Mouse (Mus musculus) cerebellum, adult 9-11 months (tissue): Measurements from ENCODE around the gene Hoxb7.

Source experiments
- DNase-seq: peaks from one replicate; pipeline ENCODE4 v3.0.0; 2022

Hoxb7 gene

GRCm38 (mm10) chr11:96268031-96268745, 18.2 kb upstream of the Hoxb7 start:
- no peak for DNase-seq

- DNase-seq: no peak
Observed at GRCm38 (mm10) chr11:96269869-96270268, 16.6 kb upstream of the Hoxb7 start.

DNA sequence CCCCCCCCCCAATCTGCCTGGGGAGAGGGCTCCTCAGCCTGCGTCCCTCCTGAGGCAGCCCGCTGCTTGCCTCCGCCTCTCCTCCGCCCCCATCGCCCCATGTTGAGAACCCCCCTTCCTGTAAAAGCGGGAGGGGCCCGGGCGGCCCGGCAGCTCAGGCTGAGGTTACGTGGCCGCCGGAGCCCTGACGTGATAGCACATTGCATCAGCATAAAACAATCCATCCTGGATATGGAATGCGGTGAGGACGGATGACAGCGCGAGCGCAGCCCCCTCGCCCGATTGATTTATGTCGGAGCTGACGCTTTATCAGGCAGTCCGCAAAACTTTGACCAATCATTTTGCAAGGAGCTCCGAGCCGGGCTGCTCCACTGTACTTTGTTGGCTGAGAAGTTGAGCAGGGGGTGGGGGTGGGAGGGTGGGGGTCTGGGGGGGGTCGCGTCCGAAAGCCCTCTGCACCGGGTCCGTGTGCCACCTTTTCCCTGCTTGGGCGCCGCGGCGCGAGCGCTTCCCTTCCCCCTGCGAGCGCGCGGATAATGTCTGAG, 15.4 kb upstream of the Hoxb7 start, which contains the start of gene Hoxb9:
TSS of gene Hoxb9 (plus strand) at position 462 of the 545 bp plus-strand sequence.
- DNase-seq: no peak

DNA sequence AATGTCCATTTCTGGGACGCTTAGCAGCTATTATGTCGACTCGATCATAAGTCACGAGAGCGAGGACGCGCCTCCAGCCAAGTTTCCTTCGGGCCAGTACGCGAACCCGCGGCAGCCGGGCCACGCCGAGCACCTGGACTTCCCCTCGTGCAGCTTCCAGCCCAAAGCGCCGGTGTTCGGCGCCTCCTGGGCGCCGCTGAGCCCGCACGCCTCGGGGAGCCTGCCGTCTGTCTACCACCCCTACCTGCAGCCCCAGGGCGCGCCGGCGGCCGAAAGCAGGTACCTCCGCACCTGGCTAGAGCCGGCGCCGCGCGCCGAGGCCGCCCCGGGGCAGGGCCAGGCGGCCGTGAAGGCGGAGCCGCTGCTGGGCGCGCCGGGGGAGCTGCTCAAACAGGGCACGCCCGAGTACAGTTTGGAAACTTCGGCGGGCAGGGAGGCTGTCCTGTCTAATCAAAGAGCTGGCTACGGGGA, 14.8 kb upstream of the Hoxb7 start:
- no peak for DNase-seq

DNA sequence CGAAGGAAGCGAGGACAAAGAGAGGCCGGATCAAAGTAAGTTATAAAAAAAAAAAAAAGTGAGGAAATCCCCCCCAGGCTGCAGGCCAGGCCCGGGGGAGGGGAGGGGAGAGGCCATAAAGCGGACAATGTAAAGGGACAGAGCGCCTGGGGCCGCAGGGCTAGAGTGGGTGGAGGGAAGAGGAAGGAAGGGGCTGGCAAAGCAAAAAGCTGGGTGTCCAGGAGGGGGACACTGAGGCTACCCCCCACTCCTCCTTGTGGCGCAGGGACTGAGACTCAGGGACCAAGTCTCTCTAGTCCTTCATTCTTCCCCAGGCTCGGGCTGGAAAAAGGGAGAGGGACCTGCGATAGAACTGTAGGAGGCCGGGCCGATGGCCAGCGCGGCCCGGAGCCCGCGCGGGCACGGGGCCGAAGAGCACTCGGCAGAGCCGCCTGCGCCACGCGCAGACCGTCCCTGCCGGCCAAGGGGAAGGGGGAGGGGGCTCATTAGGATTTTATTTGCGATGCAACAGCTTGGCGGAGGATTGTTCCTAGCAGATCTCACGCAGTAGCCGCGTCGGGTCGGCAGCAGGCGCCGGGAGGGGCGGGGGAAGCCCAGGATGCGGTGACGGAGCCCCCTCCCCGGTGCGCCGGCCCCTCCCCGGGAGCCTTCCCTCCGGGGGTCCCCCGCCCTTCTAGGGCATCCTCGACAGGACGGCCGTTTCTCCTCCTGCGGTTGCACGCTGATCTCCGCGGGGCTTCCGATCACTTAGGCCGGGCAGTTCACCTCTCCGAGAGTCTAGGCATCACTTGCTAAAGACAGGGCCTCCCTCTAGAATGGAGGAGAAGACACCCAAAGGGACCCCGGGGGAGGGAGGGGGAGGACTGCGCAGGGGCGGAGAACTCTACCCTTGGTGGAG, 14.2 kb upstream of the Hoxb7 start:
- DNase-seq: no peak

DNA sequence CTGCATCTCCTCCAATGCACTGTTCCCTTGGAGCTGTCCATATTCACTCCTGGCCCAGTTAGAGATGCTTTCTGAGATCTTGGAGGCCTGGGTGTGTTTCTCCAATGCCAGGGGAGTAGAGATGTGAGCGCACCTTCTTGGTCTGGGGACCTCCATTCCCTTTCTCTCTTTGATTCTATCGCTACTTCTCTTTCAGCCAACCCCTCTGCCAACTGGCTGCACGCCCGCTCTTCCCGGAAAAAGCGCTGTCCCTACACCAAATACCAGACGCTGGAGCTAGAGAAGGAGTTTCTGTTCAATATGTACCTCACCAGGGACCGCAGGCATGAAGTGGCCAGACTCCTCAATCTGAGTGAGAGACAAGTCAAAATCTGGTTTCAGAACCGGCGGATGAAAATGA, 12.0 kb upstream of the Hoxb7 start:
- DNase-seq: no peak

GRCm38 (mm10) chr11:96275896-96276295, 10.5 kb upstream of the Hoxb7 start:
- no peak for DNase-seq

DNA sequence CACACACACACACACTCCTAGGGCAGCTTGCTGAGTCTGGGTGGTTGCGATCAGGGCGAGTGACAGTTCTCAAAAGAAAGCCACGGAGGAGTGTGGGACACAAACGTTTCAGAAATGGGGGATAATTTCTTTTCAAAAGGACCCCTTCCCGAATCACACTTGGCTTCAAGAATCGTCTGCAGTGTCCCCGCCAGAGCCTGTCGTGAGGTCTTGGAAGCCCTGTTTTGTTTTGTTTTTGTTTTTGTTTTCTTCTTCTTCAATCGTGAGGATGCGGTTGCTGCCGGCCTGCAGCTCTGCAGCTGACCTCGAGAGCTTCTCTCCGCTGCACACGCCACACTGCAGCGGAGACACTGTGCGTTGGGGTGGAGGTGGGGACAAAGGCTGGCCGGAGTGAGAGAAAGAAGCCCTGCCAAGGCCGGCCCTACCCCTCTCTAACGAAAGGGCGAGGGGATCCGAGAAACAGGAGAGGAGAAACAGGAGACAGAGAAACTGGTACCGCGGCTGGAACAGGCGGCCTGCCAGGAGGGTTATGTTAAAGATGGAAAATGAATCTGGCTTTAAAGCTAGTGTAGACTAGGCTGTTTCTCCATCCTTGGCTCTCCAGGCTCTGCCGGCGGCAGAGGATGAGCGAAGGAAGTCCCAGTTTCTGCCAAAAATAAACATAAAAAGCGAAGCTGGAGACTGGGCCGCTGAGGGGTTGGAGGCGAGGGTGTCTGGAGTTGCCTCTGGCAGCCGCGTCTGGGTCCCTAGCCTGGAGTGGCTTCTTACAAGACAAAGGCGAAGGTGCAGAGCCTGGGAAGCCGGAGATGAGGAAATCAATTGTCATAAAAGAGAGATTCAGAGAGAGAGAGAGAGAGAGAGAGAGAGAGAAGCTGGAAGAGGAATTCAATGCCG, 9.0 kb upstream of the Hoxb7 start:
- no peak for DNase-seq

DNA sequence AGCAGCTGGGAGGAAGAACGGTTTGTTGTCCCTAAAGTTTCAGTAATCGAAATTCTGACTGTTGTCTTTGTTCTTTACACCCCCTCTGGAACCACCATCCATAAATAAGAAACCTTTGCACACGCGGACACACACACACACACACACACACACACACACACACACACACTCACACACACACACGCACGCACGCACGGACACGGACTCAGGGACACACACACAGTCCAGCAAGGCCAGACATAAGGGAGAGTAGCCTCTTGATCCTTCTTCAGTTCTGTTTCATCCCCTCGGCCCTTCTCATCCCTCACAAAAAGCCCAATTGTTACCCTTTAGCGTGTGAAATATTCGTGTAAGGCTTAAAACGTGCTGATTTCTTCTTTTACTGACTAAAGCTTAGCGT, 8.1 kb upstream of the Hoxb7 start:
- DNase-seq: no peak

DNA sequence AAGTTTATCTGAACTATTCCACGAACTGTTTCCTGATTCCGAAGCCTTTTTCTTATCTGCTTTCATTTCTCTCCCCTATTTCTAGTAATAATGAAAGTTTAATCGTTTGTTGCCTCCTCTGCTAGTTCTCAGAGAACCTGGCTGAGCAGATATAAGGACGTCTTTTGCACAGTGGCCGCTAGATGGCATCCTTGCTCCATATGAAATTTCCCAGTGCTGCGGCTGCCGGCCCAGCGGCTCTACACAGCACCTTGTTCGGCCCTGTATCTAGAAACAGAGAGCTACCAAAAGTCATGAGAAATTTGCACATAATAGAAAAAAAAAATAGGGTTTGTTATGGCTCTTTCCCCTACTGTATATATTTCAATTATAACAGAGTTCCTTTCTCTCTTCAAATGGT, 7.7 kb upstream of the Hoxb7 start:
- DNase-seq: peak; percentile 70

DNA sequence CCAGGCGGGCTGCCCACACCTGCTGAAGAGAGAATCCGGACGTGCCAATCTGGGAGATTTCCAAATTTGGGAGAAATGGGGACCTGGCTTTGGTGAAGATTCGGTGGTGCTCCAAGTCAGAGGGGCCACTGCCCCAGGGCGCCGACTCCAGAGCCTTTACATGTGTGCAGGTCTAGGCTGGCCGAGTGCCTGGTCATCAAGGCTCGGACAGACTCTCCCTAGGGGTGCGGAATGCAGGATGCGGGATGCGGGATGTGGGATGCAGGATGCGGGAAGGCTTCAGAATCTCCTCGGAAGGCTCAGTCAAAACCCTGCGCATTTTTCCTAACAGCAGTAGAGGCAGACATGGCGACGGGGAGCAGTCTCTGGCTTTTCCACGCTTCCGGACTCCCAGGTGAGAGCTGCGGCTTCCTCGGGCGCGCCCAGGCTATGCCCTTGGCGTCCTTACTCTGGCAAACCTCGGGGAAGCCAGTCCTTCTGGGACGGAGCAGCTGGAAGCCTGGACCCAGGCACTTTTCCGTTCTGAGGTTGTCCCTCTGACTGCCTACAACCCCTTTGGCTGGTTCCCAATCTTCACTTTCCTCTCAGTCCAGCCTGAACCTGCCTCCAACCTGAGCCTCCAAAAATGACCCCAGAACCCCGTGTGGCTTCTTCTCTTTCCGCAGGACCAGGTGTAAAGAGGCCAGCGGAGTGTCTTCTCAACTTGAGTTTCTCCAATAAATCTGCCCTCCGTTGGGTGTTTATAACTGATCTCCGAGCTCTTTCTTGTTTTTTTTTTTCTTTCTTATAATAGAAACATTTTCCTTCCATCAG, 6.8 kb upstream of the Hoxb7 start:
- DNase-seq: no peak

DNA sequence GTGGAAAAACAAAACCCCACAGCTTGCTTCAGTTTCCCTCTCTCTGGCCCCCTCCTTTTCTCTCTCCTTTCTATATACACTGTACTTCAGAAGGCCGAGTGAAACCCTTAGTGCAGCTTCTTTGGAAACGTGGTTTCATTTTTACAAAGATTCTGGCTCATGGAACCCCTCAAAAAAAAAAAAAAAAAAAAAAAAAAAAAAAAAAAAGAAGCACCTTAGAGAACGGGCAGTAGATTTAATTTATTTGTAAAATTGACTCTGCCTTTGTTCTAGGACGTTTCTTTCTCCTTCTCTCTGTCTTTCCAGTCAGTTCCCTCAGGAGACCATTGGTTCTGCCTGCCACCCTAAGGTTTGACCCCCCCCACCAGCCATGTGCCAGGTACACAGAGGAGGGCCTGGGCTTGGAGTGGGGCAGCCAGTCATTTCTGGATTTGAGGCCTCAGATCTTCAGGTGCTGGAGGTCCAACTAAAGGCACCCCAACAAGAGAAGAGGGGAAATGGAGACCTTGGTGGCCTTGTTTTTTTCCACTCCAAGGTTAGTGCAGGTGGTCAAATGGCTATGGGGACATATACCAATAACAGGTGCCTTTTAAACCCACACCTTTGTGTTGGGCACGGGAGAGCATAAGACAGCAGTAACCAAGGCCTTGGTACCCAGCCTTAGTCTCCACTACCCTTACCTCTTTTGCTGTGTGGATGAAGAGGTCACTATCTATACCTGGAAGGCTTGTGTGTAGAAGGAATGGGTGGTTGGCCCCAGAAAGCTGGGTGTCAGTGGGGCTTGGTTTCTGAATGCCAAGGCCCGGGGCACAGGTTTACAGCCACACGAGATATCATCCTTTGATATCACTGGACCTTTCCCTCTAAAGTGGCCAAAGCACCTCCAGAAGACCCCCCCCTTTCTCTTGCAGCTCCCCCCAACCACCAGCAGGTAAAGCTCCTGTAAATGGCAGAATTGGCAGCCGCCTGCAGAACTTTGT, 5.7 kb upstream of the Hoxb7 start:
- DNase-seq: no peak

DNA sequence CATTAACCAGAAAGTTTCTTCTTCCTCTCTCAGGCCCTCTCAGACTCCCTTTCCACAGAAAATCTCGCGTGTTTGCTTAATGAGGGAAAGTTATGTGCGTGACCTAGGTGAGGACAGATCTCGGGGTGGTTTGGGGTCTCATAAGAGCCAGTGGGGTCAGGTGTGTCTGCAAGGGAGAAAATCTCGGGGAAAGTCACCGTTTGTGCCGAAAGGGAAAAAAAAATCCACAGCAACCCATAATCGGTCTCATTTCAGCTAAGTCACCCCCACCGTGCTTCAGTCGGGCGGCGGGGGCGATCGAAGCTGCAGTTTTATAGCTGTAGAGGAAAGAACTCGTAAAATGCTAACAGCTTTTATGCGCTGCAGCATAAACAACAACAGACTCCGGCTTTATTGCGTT, 5.0 kb upstream of the Hoxb7 start:
- DNase-seq: no peak

GRCm38 (mm10) chr11:96281855-96282570, 4.4 kb upstream of the Hoxb7 start, which contains the start of gene Hoxb8:
Hoxb8 (plus strand) TSS chr11:96281905.
- no peak for DNase-seq

GRCm38 (mm10) chr11:96282795-96283430, 3.5 kb upstream of the Hoxb7 start:
- DNase-seq: no peak

- no peak for DNase-seq
Observed at GRCm38 (mm10) chr11:96284041-96284749, 2.2 kb upstream of the Hoxb7 start.

- no peak for DNase-seq
Observed at GRCm38 (mm10) chr11:96284774-96285734, 1.4 kb upstream of the Hoxb7 start.
